ENCODE assay signal across 27 mouse cellular contexts in the genomic region with DNA sequence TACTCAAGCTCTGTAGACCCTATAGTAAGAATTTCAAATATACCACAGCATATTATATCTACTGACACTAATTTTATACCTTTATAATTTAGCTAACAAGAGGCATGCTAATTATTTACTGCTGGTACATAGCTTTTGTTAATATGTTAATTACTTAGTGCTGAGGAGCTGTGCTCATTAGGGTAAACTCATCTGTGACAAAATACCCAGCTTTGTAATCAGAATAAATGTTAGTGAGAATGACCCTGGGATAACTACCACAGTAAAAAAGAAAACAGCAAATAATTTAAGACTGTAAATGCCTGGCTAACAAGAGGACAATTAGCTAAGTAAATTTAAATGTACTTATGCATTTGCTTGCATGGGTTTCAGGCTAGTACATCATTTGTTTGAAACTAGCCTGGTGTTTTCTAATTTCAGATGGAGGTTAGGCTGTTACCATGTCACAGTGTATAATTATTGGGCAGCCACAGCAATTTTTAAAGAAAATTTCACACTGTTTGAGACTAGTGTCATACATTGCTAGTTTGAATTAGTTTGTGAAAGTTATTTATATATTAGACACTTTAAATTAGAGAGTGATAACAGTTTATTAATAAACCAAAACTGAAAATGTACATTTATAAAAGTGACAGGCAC.
"Had no signal": no experiment of that assay in that cellular context is flagged by ENCODE, and none has a peak within 500 bp of the region (broad histone marks: within the 10 kb centered on the region; RNA-seq: fewer than 3 reads in every experiment).

No protein-coding gene starts in this region.

- H3K27me3 ChIP-seq: heart, embryonic 12.5 days; hindbrain, embryonic 12.5 days; intestine, embryonic 15.5 days; limb, embryonic 13.5 days; limb, embryonic 15.5 days; liver, embryonic 13.5 days; liver, embryonic 15.5 days had no signal

- H3K4me2 ChIP-seq: heart, embryonic 12.5 days; hindbrain, embryonic 12.5 days; hindbrain, embryonic 14.5 days; intestine, embryonic 15.5 days; limb, embryonic 13.5 days; limb, embryonic 15.5 days; liver, embryonic 11.5 days; liver, embryonic 13.5 days; liver, embryonic 15.5 days had no signal

- H3K9me3 ChIP-seq: heart, embryonic 10.5 days; heart, embryonic 12.5 days; hindbrain, embryonic 10.5 days; hindbrain, embryonic 12.5 days; intestine, embryonic 15.5 days; limb, embryonic 13.5 days; limb, embryonic 15.5 days; liver, embryonic 13.5 days; liver, embryonic 15.5 days had no signal

- ATAC-seq: hindbrain, embryonic 16.5 days; inflammation-experienced regulatory T-cells, adult 6 months; intestine, embryonic 15.5 days; intestine, postnatal 0 days; liver, postnatal 0 days had no signal

- H3K27ac ChIP-seq: heart, embryonic 10.5 days; hindbrain, embryonic 10.5 days; hindbrain, embryonic 12.5 days; hindbrain, embryonic 14.5 days; intestine, embryonic 15.5 days; layer of hippocampus, adult 2 months; left cerebral cortex, adult 2 months; limb, embryonic 13.5 days; limb, embryonic 15.5 days; liver, embryonic 13.5 days; liver, embryonic 15.5 days had no signal

- H3K4me1 ChIP-seq: heart, embryonic 10.5 days; heart, embryonic 12.5 days; hindbrain, embryonic 10.5 days; hindbrain, embryonic 12.5 days; intestine, embryonic 15.5 days; limb, embryonic 13.5 days; limb, embryonic 15.5 days; liver, embryonic 13.5 days; liver, embryonic 15.5 days had no signal

- H3K9ac ChIP-seq: heart, embryonic 12.5 days; hindbrain, embryonic 12.5 days; hindbrain, embryonic 14.5 days; intestine, embryonic 15.5 days; limb, embryonic 13.5 days; limb, embryonic 15.5 days; liver, embryonic 13.5 days; liver, embryonic 15.5 days; liver, postnatal 0 days had no signal

- H3K4me3 ChIP-seq: heart, embryonic 10.5 days; heart, embryonic 12.5 days; hindbrain, embryonic 10.5 days; hindbrain, embryonic 12.5 days; intestine, embryonic 15.5 days; layer of hippocampus, adult 2 months; left cerebral cortex, adult 2 months; limb, embryonic 13.5 days; limb, embryonic 15.5 days; liver, embryonic 13.5 days; liver, embryonic 15.5 days had no signal

- DNase-seq: gastrocnemius, postnatal 14 days; heart, adult 18-20 months; heart, postnatal 10 days; heart, postnatal 4 days; kidney, adult 18-20 months; kidney, adult 8-10 months; kidney, postnatal 10 days; kidney, postnatal 25 days; kidney, postnatal 4 days; left cerebral cortex, postnatal 4 days; liver, embryonic 13.5 days; liver, postnatal 0 days had no signal

- H3K36me3 ChIP-seq: heart, embryonic 10.5 days; heart, embryonic 12.5 days; hindbrain, embryonic 10.5 days; hindbrain, embryonic 12.5 days; intestine, embryonic 15.5 days; limb, embryonic 13.5 days; limb, embryonic 15.5 days; liver, embryonic 13.5 days; liver, embryonic 15.5 days had no signal
